In the genomic region with DNA sequence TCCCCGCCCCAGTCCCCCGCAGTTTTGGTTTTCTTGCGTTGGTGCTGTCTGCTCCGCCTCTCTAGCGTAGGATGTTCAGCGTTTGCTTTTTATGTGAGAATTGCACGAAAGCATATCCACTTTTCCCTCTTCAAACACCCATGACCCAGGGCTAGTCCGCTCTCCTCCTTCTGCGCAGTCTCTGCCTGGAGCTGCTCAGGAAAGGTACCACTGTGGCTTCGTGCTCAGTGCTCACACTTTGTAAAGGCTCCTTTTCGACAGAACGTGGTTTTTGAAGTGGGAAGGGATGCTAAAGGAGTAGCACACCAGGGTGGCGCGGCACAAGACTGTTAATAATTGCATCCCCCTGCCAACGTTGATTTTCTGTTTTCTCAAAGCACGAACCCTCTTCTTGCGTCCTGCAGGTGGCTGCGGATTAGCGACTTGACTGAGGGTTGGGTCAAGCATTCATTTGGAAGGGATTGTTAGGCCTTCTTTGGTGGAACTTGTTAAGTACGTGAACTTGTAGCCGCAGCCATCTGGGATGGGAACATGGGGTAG, we compare ENCODE assay signal across 8 mouse cellular contexts. TPM values are rescaled to one million over a fixed set of nuclear protein-coding genes. Genes with fewer than 3 reads are reported as not detected.
A peak's percentile ranks its signal among the peaks of the same experiment; 100 is the strongest.
DNase-seq lines count a peak whose midpoint lies in the region; ATAC-seq and TF ChIP-seq lines count a peak whose summit lies in the region.

No protein-coding gene starts in this region.

- TF ChIP-seq CTCF in embryonic fibroblast, embryonic 13.5 days (IDR thresholded peaks at IDR 0.05; ENCODE audit: borderline replicate concordance, insufficient read depth, low read length) = no peak
- no peak for TF ChIP-seq CTCF in small intestine, adult 2 months (IDR thresholded peaks at IDR 0.05; ENCODE audit: extremely low read depth, insufficient read length, insufficient replicate concordance, low read depth, low read length)

- no peak; the same call in 1 of the 2 replicates for ATAC-seq in lung, embryonic 16.5 days (ENCODE audit: low read depth)
- ATAC-seq in limb, embryonic 13.5 days (ENCODE audit: low FRiP score, low read depth) = peak; percentile 2; the same call in 1 of the 2 replicates

- peak; percentile 95 for TF ChIP-seq POLR2A in embryonic fibroblast, embryonic 13.5 days (IDR thresholded peaks at IDR 0.05; ENCODE audit: low read depth, low read length)
- no peak for TF ChIP-seq POLR2A in small intestine, adult 2 months (IDR thresholded peaks at IDR 0.05; ENCODE audit: low read depth, low read length)

- DNase-seq in lung, adult 18-20 months = no peak
- no peak for DNase-seq in embryo, embryonic 10 days (ENCODE audit: low spot score)
- no peak for DNase-seq in thymus, postnatal 0 days (ENCODE audit: low spot score)
- DNase-seq in spleen, postnatal 10 days (ENCODE audit: low spot score in 2 of 2) = no peak

- H3K27ac ChIP-seq in lung, embryonic 16.5 days (ENCODE audit: low read length) = peak overlapping the region; percentile 99
- H3K27ac ChIP-seq in embryonic fibroblast, embryonic 13.5 days (ENCODE audit: insufficient read depth, low read length) = peak overlapping the region; percentile 66
- H3K27ac ChIP-seq in limb, embryonic 13.5 days = peak overlapping the region; percentile 98
- H3K27ac ChIP-seq in small intestine, adult 2 months (ENCODE audit: insufficient read depth, low read depth, low read length) = peak overlapping the region; percentile 83

- peak overlapping the region; percentile 79 for H3K9ac ChIP-seq in lung, embryonic 16.5 days (ENCODE audit: low read length)
- H3K9ac ChIP-seq in limb, embryonic 13.5 days = peak overlapping the region; percentile 70

- H3K36me3 ChIP-seq in lung, embryonic 16.5 days (ENCODE audit: control insufficient read depth, insufficient read depth, low read length) = peaks cover 4% of the 10 kb centered on the region; the same call in 1 of the 2 replicates
- H3K36me3 ChIP-seq in limb, embryonic 13.5 days = peaks cover 21% of the 10 kb centered on the region
- H3K36me3 ChIP-seq in small intestine, adult 2 months (ENCODE audit: control insufficient read depth, insufficient read depth, low read length) = peaks cover 5% of the 10 kb centered on the region; the same call in 1 of the 2 replicates

- no peaks in the 10 kb centered on the region for H3K27me3 ChIP-seq in lung, embryonic 16.5 days (ENCODE audit: control insufficient read depth, insufficient read depth, low read depth, low read length)
- no peaks in the 10 kb centered on the region for H3K27me3 ChIP-seq in limb, embryonic 13.5 days
- no peaks in the 10 kb centered on the region for H3K27me3 ChIP-seq in small intestine, adult 2 months (ENCODE audit: control insufficient read depth, insufficient read depth, low read length)

- H3K9me3 ChIP-seq in lung, embryonic 16.5 days (ENCODE audit: control insufficient read depth, low read length) = no peaks in the 10 kb centered on the region
- H3K9me3 ChIP-seq in limb, embryonic 13.5 days = no peaks in the 10 kb centered on the region

- H3K4me2 ChIP-seq in lung, embryonic 16.5 days (ENCODE audit: low read depth, low read length) = peak overlapping the region; percentile 87
- H3K4me2 ChIP-seq in limb, embryonic 13.5 days (replicated peaks) = peak overlapping the region; percentile 85

- H3K4me1 ChIP-seq in lung, embryonic 16.5 days (replicated peaks; ENCODE audit: control insufficient read depth, insufficient read depth, low read length) = peaks cover 14% of the 10 kb centered on the region
- H3K4me1 ChIP-seq in embryonic fibroblast, embryonic 13.5 days (ENCODE audit: control insufficient read depth, insufficient read depth, low read length) = peaks cover 6% of the 10 kb centered on the region; the same call in 1 of the 2 replicates
- H3K4me1 ChIP-seq in limb, embryonic 13.5 days = peaks cover 29% of the 10 kb centered on the region
- H3K4me1 ChIP-seq in small intestine, adult 2 months (ENCODE audit: control insufficient read depth, insufficient read depth, insufficient read length, low read length) = peaks cover 4% of the 10 kb centered on the region; the same call in 1 of the 2 replicates

- peak overlapping the region; percentile 74 for H3K4me3 ChIP-seq in lung, embryonic 16.5 days (ENCODE audit: low read length)
- peak overlapping the region; percentile 43 for H3K4me3 ChIP-seq in embryonic fibroblast, embryonic 13.5 days (ENCODE audit: insufficient read depth, low read length)
- H3K4me3 ChIP-seq in limb, embryonic 13.5 days = peak overlapping the region; percentile 68
- H3K4me3 ChIP-seq in small intestine, adult 2 months (ENCODE audit: low read depth, low read length) = peak overlapping the region; percentile 84

- under 1% methylated on average over 21 of the region's 21 CpGs for WGBS in lung, embryonic 16.5 days
- under 1% methylated on average over 21 of the region's 21 CpGs for WGBS in limb, embryonic 13.5 days
- under 1% methylated on average over 21 of the region's 21 CpGs for WGBS in small intestine, adult 2 months

RNA-seq across cellular contexts. Expression of gene Anapc16, which starts 0.3 kb away (rescaled TPM):
- 103 and 104 TPM in 2 replicates for polyA plus RNA-seq in lung, embryonic 16.5 days (2015; fragmentation: Nextera tagmentation; extraction: Ambion mirVana)
- polyA plus RNA-seq in embryonic fibroblast, embryonic 13.5 days (2011; ENCODE audit: insufficient read length, low read depth, missing spikeins) = 47.3 and 63.4 TPM in 2 replicates
- polyA plus RNA-seq in limb, embryonic 13.5 days (2015; fragmentation: Nextera tagmentation; extraction: Ambion mirVana) = 128 and 133 TPM in 2 replicates
- polyA plus RNA-seq in small intestine, adult 2 months (2012; rRNA removed) = 33.0 and 51.4 TPM in 2 replicates
- 139 and 168 TPM in 2 replicates for polyA plus RNA-seq in thymus, postnatal 0 days (2015; fragmentation: Nextera tagmentation; extraction: Ambion mirVana)

RNA-seq across cellular contexts. Expression of gene Ascc1, which starts 0.7 kb away (rescaled TPM):
- polyA plus RNA-seq in lung, embryonic 16.5 days (2015; fragmentation: Nextera tagmentation; extraction: Ambion mirVana) = 48.2 and 51.6 TPM in 2 replicates
- polyA plus RNA-seq in embryonic fibroblast, embryonic 13.5 days (2011; ENCODE audit: insufficient read length, low read depth, missing spikeins) = 25.9 and 27.8 TPM in 2 replicates
- polyA plus RNA-seq in limb, embryonic 13.5 days (2015; fragmentation: Nextera tagmentation; extraction: Ambion mirVana) = 44.9 and 46.0 TPM in 2 replicates
- polyA plus RNA-seq in small intestine, adult 2 months (2012; rRNA removed) = 5.8 and 14.2 TPM in 2 replicates
- polyA plus RNA-seq in thymus, postnatal 0 days (2015; fragmentation: Nextera tagmentation; extraction: Ambion mirVana) = 38.5 and 43.2 TPM in 2 replicates

RNA-seq across cellular contexts. Expression of gene Ddit4, which starts 51.6 kb away (rescaled TPM):
- 36.3 and 39.3 TPM in 2 replicates for polyA plus RNA-seq in lung, embryonic 16.5 days (2015; fragmentation: Nextera tagmentation; extraction: Ambion mirVana)
- polyA plus RNA-seq in embryonic fibroblast, embryonic 13.5 days (2011; ENCODE audit: insufficient read length, low read depth, missing spikeins) = 150 and 156 TPM in 2 replicates
- 75.9 and 77.0 TPM in 2 replicates for polyA plus RNA-seq in limb, embryonic 13.5 days (2015; fragmentation: Nextera tagmentation; extraction: Ambion mirVana)
- polyA plus RNA-seq in small intestine, adult 2 months (2012; rRNA removed) = 21.5 and 35.0 TPM in 2 replicates
- 50.6 and 54.7 TPM in 2 replicates for polyA plus RNA-seq in thymus, postnatal 0 days (2015; fragmentation: Nextera tagmentation; extraction: Ambion mirVana)
